Mouse (Mus musculus) cerebral cortex, adult 2 months (tissue): Measurements from ENCODE around the gene Hpf1.

Source experiments
- WGBS: fragments of 180-500 bp; shearing (Covaris S2); methylation state at CpG from one replicate; pipeline ENCODE4 v1.1.7; 2018; 5-methylcytosine and 5-hydroxymethylcytosine counted together

The Hpf1 gene

DNA sequence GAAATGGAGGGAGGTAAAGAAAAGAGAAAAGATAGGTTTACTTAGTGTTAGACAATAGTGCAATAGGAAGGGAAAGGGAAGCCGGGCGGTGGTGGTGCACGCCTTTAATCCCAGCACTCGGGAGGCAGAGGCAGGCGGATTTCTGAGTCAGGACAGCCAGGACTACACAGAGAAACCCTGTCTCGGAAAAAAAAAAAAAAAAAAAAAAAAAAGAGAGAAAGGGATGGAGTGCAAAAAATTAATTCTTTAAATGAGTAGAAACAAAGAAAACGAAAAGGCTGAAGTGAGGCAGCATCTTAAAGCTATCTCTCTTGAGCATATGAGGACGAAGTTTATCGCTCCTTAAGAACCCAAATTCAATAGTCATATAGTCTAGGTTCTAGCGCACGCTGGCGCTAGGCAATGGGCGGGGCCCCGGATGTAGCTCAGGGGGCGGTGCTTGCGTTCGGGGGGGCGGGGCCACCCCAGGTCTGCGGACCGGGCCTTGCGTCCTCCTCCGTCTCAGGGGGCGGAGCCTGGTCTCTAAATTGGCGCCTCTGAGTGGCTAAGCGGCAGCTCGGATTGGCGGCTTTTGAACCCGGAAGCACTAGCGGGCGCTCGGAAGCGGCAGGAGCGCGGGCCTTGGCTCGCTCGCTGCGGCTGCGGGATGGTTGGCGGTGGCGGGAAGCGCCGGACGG, at the start of gene Hpf1:
Gene Hpf1 (plus strand): TSS at position 576 of the 677 bp plus-strand sequence.
- 3% methylated on average over 43 of the region's 43 CpGs for WGBS

DNA sequence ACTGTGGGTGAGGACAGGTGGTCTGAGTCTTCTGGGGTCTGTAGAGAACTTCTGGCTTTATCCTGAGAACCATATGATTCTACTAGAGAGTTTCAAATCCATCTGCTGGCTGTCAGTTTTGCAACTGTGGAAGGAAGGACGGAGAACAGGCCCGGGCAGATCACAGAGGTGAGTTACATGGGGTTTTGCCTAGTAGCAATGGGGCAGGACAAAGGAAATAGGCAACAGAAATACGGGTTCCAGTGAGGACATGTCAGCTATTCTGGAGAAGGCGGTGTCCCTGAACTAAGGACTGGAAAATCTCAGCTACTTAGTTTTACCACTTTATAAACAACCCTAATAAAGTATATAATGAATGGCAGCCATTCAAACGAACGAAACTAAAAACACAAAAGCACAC, 47.8 kb upstream of the Hpf1 start:
- WGBS = 79% methylated on average over 6 of the region's 6 CpGs

DNA sequence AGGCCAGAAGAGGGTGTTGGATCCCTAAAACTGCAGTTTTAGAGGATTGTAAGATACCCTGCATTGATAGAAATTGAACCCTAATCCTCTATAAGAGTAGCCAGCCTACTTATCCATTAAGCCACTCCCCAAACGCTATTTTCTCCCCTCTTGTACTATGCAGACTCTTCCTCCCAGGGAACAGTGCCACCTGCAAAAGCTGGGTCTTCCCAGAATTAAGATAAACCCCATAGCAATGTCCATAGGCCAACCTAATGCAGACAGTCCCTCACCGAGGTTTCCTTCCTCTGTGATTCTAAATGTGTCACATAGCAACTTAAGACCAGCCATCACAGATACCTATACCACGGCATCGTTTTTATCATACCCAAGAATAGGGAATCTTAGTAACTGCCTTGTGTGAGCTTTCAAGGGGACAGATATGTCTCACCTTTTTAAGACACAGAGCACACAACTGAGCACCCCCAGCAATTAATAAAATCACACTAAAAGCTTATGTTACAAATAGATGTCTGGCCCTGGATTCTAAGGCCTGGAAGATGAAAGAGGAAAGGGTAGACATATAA, 31.2 kb upstream of the Hpf1 start:
- WGBS = 52% methylated on average over 4 of the region's 4 CpGs

DNA sequence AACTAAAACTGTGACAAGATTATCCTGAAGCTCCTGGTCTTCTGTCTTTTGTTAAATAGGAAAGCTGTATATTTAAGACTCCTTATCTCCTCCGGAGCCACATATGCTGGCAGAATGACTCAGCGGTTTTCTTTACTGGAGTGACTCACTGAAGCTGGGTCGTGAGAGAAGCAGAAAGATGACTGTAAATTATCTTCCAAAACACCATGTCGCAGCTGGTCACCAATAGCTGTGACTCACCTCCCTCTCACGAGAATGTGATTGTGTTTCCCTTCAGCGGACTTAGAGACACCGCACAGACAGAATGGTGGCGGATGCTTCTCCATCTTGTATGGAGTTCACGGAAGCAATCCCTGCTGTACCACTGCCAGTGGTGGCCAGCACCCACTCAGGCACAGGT, 30.6 kb upstream of the Hpf1 start:
- WGBS = 39% methylated on average over 9 of the region's 9 CpGs

DNA sequence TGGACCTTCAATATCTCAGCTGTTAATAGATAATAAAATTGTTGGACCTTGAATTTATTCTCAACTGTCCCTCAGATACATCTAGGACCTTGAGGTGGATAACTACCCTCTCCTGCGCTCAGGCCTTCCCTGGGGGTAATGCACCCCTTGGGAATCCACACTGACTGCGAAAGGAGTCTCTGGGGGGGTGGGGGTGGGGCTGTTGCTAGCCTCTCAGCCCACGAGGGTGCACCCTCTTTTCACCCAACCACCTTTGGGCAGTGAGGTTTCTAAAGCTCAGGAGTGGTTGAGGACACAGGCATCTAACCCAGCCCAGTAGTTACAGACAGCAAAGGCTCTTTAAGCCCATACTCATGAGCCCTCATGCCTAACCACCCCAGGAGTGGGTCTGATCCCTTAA, 29.5 kb upstream of the Hpf1 start:
- WGBS = 80% methylated on average over 3 of the region's 3 CpGs

DNA sequence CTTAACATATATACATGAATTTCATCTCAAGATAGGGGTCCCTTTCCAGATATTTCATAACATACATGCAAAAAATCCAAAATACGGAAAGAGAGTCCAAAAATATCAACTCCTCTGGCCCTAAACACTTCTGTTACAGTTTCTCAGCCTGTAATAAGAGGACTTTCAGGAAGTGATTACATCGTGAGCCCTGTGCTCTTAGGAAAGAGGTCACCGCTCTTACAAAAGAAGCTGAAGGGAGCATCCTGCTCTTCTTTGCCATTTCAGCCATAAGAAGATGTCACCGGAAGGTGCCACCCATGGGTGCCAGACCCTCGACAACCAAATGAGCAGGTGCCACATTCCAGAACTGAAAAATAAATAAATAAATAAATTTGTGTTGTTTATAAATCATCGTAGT, 28.4 kb upstream of the Hpf1 start:
- 88% methylated on average over 6 of the region's 6 CpGs for WGBS

DNA sequence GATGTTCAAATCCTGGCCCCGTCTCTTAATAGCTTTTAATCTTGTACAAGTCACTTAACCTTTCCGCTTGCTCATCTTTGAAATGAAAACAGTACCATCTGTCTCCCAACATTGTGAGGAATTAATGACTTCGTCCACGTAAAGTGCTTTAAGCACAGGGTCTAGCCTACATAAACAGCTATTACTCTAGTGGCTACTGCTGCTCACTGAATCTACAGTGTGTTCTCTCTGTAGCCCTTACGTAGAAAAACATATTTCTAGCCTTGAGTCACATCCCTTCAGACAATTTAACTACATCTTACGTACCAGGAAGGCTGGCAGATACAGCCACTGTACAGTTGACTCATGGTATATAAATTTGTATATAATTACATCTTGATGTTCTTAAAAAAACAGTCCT, 25.3 kb upstream of the Hpf1 start:
- WGBS = 50% methylated on average over 6 of the region's 6 CpGs

DNA sequence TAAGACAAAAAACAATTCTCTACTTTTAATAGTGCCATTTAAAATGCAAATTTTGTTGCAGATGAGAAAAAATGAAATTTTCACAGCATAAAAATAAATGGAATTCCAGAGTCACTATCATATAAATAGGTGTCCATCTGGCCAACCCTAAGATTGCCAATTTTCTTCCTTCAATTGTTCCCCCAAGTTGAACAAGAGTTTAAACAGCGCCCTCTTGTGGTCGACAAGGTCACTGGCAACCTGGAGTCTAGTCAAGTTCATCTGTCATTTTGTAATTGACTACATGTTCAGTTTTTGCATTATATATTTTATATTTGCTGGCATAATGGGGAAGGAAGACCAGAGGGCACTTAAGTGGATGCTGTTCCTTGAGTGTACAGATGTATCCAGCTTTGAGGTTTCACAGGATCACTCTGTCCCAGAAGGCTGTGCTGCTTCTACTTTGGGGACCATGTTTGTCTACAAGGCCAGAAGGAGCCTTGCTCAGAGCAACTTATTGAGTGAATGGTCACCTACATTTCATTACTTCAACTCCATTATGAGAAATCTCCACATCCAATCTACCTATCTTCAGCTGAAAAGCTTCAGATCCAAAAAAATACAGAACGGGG, 24.6 kb upstream of the Hpf1 start:
- 33% methylated on average over 3 of the region's 3 CpGs for WGBS

DNA sequence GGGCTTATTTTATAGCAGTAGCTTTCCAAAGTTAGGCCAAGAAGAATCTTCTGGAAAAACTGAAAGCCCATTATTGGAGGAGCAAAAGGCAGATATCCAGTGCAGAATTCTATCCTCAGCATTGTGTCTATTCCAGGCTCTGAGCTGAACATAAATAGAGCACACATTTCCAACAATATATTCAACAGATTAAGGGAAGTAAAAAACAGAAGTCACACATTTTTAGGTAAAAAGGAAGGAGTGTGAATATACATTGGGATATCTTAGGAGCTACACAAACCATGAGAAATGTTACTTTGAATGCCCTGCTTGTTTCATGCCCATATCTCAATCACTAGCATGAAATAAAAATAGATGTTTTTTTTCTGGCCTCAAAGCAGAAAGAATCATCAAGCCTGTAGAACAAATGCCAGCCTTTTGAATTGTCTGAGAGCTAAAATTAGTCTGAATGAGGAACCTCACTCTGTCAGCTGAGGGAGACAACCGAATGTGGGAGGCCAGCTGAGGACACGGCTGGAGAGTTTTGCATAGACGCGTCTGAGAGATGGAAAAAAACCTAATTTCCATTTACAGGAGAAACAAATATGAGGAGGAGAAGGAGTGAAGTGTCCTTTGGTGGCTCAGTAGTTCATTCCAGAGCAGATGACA, 22.6 kb upstream of the Hpf1 start:
- 20% methylated on average over 4 of the region's 4 CpGs for WGBS

DNA sequence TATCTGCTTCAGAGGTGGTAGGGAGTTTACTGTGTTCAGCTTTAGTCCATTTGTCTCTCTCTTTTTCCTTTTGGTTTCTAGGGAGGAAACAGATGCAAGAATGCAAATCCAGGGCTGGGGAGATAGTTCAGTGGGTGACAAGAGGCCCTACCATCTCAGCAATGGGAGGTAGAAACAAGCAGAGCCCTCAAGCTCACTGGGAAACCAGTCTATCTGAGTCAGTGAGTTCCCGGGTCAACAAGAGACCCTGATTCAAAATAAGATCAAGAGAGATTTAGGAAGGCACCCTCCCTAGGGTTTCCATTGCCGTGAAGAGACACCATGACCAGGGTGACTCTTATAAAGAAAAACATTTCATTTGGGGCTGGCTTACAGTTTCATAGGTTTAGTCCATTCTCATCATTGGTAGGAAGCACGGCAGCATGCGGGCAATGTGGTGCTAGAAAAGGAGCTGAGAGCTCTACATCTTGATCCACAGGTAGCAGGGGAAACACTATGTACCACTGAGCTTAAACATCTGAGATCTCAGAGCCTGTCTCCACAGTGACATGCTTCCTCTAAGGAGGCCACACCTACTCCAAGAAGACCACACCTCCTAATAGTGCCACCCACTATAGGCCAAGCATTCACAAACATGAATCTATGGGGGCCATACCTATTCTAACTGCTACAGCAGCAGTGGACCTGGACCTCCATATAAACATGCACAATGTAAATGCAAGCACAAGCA, 21.8 kb upstream of the Hpf1 start:
- 80% methylated on average over 4 of the region's 4 CpGs for WGBS

DNA sequence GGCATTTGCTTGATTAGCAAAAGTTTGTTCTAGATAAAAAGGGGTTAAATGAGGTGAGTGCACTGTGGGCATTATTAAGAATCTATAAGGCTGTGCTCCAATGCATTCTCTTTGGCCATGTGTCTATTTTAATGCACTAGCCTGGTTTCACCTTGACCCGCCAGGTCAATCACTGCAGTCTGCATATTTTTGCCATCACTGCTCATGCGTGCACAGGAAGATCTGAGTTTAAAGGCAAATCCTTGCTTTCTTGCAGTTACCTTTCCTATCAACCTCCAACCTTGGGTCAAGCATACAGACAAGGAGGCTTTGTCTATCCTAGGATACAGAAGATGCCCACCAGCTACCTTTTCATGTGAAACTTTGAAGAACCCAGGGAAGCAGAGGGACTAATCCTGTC, 20.5 kb upstream of the Hpf1 start:
- 96% methylated on average over 2 of the region's 2 CpGs for WGBS

DNA sequence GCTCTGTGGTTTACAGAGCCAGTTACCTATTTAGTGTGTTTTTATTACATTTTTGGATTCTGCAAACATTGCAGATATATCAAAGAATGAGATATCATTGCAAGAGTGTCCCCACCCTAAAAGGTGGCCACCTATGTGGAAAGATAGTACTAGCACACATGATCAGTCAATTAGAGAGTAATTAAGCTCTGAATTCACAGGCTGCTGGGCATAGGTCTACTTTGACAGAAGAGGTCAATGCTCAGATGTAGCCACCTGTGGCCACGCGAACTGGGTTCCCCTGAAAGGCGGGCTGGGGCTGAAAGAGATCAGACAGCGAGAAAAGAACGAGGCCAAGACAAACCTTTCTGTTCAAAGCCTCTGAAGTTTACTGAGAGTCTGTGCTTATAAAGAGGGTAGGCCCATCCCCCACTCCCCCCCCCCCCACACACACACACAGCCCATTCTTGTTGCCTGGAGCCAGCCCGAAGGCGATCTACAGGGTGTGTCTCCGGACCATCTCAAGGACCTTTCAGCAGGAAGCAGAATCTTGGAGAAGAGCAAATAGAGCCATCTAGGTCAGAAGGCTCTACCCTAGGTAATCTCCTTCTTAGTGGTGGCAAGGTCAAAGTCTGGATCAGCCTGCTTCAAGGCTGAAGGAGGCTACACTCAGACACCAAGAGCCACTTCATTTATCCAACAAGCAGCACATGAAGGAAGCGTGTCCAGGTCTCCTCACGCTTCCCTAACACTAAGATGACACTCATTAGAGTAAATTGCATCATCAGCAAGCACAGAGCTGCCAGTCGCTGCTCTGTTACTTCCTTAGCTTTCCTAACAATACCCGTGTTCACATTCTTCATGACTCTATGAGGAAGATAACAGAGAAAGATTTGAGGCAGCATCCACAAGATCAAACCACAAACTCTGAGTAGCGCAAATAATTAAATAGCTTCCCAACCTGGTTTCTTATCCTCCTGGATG, 19.7 kb upstream of the Hpf1 start:
- WGBS = 86% methylated on average over 13 of the region's 13 CpGs

DNA sequence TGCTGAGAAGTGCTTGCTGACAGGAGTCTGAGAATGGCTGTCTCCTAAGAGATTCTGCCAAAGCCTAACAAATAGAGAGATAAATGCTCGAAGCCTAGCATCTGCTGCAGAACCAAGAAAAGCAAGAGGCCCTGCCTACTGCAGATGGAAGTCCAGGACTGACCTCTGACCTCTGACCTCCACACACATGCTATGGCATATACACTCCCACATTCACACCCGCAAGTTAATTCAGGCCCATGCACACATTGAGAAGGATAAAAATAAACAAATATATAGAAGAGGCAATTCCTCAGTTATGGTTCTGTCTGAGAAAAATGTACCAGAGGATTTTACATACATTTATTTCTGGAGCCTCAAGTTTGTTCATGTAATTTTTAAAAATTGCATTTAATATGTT, 11.6 kb upstream of the Hpf1 start:
- WGBS = 85% methylated on average over 2 of the region's 2 CpGs

DNA sequence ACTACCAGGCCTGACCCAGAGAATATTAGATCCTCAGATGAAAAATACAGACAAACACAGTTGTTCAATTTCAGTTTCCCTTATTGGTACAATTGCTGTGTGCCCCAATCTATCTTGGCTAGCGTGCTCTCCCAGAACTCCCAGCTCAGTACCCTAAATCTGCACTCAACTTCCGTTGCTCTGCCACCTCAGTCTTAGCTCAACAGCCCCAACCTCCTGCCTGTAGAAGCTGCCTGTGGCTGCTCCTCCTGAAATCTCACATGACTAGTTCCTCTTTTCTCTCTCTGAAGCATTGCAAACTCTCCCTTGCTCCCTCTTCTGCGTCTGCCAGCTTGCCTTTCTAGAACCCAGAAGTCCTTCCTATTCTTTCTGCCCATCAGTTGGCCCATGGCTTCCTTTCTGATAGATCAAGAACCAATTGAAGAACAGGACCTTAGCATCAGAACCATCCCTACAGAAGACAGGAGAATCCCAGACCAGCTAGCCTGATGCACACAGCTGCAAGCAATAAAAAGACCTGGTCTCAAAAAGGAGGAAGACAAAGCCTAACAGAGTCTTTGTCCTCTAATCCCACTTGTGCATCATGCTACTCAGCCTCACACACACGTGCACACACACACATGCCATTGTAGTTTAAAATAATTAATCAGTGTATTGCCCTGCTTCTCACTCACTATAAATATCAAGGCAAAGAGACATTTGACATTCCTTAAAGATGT, 6.6 kb upstream of the Hpf1 start:
- WGBS = 84% methylated on average over 4 of the region's 4 CpGs

DNA sequence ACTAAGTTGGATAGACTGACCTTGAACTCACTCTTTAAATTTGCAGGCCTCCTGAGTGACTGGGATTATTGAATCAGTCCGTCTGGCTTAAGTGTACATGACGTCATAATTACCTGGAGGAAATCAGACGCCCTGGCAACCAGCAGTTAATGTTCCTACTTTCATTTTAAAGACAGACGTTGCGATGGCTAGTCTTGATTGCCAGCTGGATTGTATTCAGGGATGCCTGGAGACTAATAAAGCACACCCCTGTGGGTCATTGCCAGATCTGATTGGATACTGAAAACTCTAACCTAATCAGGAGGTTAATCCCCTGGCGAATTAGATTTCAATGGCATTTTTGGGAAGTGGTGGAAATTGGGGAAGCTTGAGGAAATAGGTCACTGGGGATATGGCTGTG, 3.5 kb upstream of the Hpf1 start:
- 60% methylated on average over 6 of the region's 6 CpGs for WGBS

DNA sequence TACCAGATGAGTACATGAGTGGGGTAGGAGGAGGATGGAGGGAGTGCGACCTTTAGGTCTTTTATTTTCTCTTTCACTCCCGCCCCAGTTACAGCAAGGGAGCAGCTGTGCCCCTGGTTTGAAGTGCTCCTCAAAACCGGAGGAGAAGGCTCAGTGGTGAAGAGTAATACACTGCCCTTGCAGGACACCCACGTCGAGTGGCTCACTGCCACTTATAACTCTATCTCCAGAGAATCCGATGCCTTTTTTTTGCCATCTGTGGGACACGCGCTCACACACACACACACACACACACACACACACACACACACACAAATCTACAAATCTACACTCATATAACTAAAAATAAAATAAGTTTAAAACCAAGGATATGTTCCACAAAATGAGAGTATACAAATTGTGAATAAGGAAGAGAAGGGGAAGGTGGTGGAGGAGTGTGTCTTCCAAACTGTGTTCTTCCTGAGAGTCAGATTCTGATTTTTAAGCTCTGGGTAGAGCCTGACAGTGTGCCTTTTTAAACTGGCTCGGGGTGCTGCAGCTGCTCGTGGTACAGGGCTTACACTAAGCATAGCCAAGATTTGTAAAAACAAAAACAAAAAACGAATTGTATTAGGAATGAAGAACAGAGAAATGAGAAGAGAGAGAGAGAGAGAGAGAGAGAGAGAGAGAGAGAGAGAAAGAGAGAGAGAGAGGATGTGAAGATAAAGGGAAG, 931 bp upstream of the Hpf1 start:
- 49% methylated on average over 11 of the region's 11 CpGs for WGBS

DNA sequence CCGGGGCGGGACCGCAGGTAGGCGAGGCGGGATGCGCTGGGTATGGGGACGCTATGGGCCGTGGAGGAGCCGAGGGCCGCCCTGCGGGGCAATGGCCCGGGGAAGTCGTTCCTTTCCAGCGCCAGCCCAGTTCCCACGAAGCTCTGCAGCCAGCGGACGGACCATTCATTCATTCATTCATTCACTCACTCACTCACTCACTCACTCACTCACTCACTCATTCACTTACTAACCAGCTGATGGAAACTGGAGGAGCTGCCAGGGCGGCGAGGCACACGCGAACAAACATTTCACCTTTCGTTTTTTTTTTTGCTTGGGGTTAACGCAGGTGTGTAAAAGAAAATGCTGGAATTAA, 279 bp downstream of the Hpf1 start:
- WGBS = 1% methylated on average over 23 of the region's 23 CpGs

DNA sequence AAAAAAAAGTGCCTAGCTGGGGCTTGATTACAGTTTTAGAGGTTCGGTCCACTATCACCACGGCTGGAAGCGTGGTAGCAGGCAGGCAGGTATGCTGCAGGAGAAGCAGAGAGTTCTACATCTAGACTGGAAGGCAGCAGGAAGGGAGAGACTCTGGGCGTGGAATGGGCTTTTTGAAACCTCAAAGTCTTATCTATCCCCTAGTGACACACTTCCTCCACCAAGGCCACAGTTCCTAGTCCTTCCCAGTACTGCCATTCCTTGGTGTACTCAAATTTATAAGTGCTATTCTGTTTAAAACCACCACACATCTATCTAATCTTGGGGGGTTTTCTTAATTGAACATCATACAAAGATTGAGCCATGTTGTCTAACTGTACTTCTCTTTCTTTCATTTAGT, 1.5 kb downstream of the Hpf1 start:
- WGBS = 98% methylated on average over 4 of the region's 4 CpGs

DNA sequence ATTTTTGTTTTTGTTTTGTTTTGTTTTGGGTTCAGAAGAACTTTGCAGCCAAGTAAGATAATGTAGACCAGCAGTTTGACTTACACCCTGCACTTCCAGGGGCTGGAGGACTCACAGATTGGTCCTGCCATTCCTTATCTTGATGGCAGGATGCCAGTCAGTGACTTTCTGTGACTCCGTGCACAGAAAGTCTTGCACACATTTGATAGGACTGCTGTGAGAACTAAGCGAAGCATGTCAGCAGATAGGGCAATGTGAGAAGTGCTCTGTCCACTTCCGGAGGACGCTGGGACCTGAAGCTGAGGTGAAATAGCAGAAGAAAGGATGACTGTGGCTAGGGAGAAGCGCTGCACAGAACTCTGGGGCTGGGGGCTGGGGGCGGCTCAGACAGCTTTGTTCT, 5.7 kb downstream of the Hpf1 start:
- WGBS = 86% methylated on average over 6 of the region's 6 CpGs

DNA sequence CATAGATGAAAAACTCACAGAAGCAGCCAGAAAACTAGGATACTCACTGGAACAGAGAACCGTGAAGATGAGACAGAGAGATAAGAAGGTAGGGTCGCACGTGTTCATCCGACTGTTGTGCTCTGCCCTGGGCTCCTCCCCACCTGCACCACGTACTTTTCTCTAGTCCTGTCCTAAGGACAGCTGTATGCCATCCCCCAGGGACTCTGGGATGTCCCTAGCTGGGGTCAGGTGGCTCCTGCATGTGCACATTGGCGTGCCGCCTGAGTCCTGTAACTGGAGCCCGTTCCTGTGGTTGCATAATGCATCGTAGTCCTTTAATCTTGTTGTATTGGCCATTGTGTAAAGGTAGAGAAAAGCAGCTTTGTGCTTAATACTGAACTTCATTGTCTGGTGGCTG, 9.9 kb downstream of the Hpf1 start:
- WGBS = 63% methylated on average over 9 of the region's 9 CpGs
